ENCODE assay signal across 16 mouse cellular contexts in genomic region chr3:69702421-69702820, GRCm38 (mm10).
"Had no signal": no experiment of that assay in that cellular context is flagged by ENCODE, and none has a peak within 500 bp of the region (broad histone marks: within the 10 kb centered on the region; RNA-seq: fewer than 3 reads in every experiment).

No protein-coding gene starts in this region.

- DNase-seq: liver, postnatal 0 days; lung, adult 2 months; lung, postnatal 14 days; right cerebral cortex, adult 18-20 months; right cerebral cortex, postnatal 25 days; right cerebral cortex, postnatal 4 days; spleen, adult 18-20 months; thymus, adult 18-20 months; thymus, postnatal 25 days had no signal

- H3K4me3 ChIP-seq: liver, embryonic 15.5 days; lung, embryonic 15.5 days; midbrain, embryonic 10.5 days; midbrain, embryonic 12.5 days; myocyte; neural tube, embryonic 13.5 days; neural tube, embryonic 15.5 days had no signal

- H3K4me1 ChIP-seq: liver, embryonic 15.5 days; lung, embryonic 15.5 days; neural tube, embryonic 15.5 days had no signal

- H3K27ac ChIP-seq: liver, embryonic 15.5 days; lung, embryonic 15.5 days; midbrain, embryonic 10.5 days; midbrain, embryonic 12.5 days; neural tube, embryonic 13.5 days; neural tube, embryonic 15.5 days had no signal
